Mouse (Mus musculus) hindbrain, embryonic 11.5 days (tissue): ENCODE results near the gene Poc1a. TPM values are rescaled to one million over a fixed set of nuclear protein-coding genes. Genes with fewer than 3 reads are reported as not detected.

Source experiments
- ATAC-seq: fragments of 200-750 bp; cut with Nextera tagmentation; 2 replicates; pipeline ENCODE4 v1.8.0; 2017; ENCODE audit warnings: mild to moderate bottlenecking, moderate TSS enrichment, moderate library complexity; ENCODE audit not compliant: low FRiP score
- DNase-seq: peaks from one replicate; pipeline ENCODE4 v3.0.0-alpha.2; 2015; ENCODE audit warnings: low spot score
- H3K27ac ChIP-seq: fragments of 300-500 bp; sonication (generic); 2 replicates; pipeline ENCODE4 v1.5.1; 2014; ENCODE audit warnings: mild to moderate bottlenecking, low read depth, low read length
- H3K27me3 ChIP-seq: fragments of 300-500 bp; sonication (generic); 2 replicates; pipeline ENCODE4 v1.6.1; 2014; ENCODE audit warnings: mild to moderate bottlenecking, low read length, moderate library complexity, mixed read lengths; ENCODE audit not compliant: control insufficient read depth, insufficient read depth
- H3K36me3 ChIP-seq: fragments of 300-500 bp; sonication (generic); 2 replicates; pipeline ENCODE4 v1.6.1; 2014; ENCODE audit warnings: mild to moderate bottlenecking, low read length, moderate library complexity, mixed read lengths; ENCODE audit not compliant: control insufficient read depth, insufficient read depth
- H3K4me1 ChIP-seq: fragments of 300-500 bp; sonication (generic); replicated peaks from 2 replicates; pipeline ENCODE4 v1.6.1; 2014; ENCODE audit warnings: low read length, mixed read lengths; ENCODE audit not compliant: control insufficient read depth, insufficient read depth
- H3K4me2 ChIP-seq: fragments of 300-500 bp; sonication (generic); replicated peaks from 2 replicates; pipeline ENCODE4 v1.6.1; 2014; ENCODE audit warnings: mild to moderate bottlenecking, low read depth, low read length
- H3K4me3 ChIP-seq: fragments of 300-500 bp; sonication (generic); 2 replicates; pipeline ENCODE4 v1.5.1; 2014; ENCODE audit warnings: low read depth, low read length
- H3K9ac ChIP-seq: fragments of 300-500 bp; sonication (generic); 2 replicates; pipeline ENCODE4 v1.6.1; 2014; ENCODE audit warnings: low read depth, low read length
- H3K9me3 ChIP-seq: fragments of 300-500 bp; sonication (generic); 2 replicates; pipeline ENCODE4 v1.6.1; 2016; ENCODE audit warnings: low read length; ENCODE audit not compliant: control insufficient read depth
- WGBS: fragments of 180-500 bp; shearing (Covaris S2); extraction: QIAGEN DNeasy Blood & Tissue Kit; methylation state at CpG from one replicate; pipeline ENCODE4 v1.1.7; 2014; 5-methylcytosine and 5-hydroxymethylcytosine counted together
- polyA plus RNA-seq: library from polyadenylated mRNA; unstranded; fragments of >200 nt; fragmentation: Nextera tagmentation; extraction: Ambion mirVana; gene quantifications from 2 replicates; pipeline ENCODE4 v1.2.1, GENCODE M21; 2014

The Poc1a gene
- polyA plus RNA-seq, 1 experiment from 2014 or later = 27.6 TPM

DNA sequence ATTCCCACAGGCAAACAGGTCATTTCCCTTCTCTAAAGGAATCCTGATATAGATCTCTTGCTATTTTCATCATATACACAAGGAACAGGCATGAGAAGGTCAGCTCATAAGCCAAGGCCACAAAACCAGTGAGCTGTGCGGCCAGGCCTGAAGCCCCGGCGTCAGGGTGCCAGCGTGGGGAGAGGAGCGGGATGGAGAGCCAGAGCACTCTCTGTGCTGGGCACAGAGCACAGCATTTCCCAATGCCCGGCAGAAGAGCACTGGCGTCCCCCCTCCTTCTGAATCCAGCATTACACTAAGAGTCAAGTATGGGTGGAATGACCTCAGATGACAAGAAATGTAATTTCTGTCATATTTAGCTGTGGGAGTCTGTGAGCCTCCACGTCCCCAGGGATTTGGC is 43.5 kb upstream of the Poc1a start:
- no peak overlapping the region for H3K4me3 ChIP-seq
- H3K36me3 ChIP-seq = peaks cover 12% of the 10 kb centered on the region
- H3K4me1 ChIP-seq = no peaks in the 10 kb centered on the region
- no peak overlapping the region for H3K4me2 ChIP-seq
- no peak overlapping the region for H3K27ac ChIP-seq
- no peak for ATAC-seq
- no peak for DNase-seq
- no peaks in the 10 kb centered on the region for H3K9me3 ChIP-seq
- WGBS = 85% methylated on average over 8 of the region's 8 CpGs
- no peak overlapping the region for H3K9ac ChIP-seq
- no peaks in the 10 kb centered on the region for H3K27me3 ChIP-seq

DNA sequence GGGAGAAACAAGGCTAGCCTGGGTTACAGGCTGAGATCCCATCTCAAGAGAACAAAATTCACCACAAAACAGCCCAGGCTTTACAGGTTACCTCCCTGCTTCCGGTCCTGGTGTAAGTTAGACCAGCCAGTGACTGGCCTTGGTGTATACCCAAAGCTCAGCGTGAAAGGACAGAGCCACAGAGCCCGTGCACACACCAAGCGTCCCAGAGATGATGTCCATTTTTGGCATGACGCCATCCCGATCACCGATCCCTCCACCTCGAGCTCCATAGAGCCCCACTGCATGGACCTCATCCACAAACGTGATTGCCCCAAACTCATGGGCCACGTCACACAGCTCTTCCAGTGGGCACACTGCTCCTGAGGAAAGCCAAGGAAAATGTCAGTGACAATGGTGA is 43.0 kb upstream of the Poc1a start:
- H3K36me3 ChIP-seq = peaks cover 12% of the 10 kb centered on the region
- ATAC-seq = no peak
- WGBS = 94% methylated on average over 10 of the region's 10 CpGs

DNA sequence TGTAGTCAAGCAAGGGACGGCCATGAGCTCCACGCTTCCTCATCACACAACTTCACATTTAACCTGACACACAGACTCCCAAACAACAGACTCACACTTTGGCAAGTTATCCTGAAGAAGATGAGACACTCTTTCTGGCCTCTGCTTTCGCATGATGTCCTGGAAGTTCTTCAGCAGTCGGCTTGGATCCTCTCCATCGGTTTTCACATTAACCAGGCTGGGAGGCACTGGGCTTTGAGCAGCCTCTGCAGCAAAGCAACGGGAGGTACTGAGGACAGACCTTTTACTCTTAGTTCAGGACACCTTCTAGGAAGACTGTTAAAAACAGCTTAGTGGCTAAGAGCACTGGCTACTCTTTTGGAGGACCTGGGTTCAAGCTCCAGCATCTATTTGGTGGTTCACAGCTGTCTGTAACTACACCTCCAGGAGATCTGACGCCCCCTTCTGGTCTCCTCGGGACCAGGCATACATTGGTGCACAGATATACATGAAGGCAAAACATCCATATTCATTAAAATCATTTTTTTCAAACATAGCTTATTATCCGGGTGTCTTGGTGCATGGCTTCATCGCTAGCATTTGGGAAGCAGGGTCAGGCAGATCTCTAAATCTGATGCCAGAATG is 39.2 kb upstream of the Poc1a start:
- no peak overlapping the region for H3K9ac ChIP-seq
- H3K4me3 ChIP-seq = no peak overlapping the region
- no peak for DNase-seq
- 92% methylated on average over 10 of the region's 10 CpGs for WGBS
- no peak overlapping the region for H3K27ac ChIP-seq
- peaks cover 8% of the 10 kb centered on the region; the same call in 1 of the 2 replicates for H3K36me3 ChIP-seq
- no peaks in the 10 kb centered on the region for H3K9me3 ChIP-seq
- H3K27me3 ChIP-seq = no peaks in the 10 kb centered on the region
- H3K4me2 ChIP-seq = no peak overlapping the region
- no peak for ATAC-seq
- H3K4me1 ChIP-seq = 0 out of 2 replicates have a peak, but pooled peaks cover 3% of the 10 kb centered on the region

More for the DNA sequence above, 43.0 kb upstream of the Poc1a start:
- Histone ChIP-seq H3K4me2 (no peak overlapping the region), H3K9me3 (no peaks in the 10 kb centered on the region), H3K9ac (no peak overlapping the region), H3K4me3 (no peak overlapping the region), H3K27ac (no peak overlapping the region), H3K4me1 (no peaks in the 10 kb centered on the region), H3K27me3 (no peaks in the 10 kb centered on the region)
- DNase-seq = no peak

DNA sequence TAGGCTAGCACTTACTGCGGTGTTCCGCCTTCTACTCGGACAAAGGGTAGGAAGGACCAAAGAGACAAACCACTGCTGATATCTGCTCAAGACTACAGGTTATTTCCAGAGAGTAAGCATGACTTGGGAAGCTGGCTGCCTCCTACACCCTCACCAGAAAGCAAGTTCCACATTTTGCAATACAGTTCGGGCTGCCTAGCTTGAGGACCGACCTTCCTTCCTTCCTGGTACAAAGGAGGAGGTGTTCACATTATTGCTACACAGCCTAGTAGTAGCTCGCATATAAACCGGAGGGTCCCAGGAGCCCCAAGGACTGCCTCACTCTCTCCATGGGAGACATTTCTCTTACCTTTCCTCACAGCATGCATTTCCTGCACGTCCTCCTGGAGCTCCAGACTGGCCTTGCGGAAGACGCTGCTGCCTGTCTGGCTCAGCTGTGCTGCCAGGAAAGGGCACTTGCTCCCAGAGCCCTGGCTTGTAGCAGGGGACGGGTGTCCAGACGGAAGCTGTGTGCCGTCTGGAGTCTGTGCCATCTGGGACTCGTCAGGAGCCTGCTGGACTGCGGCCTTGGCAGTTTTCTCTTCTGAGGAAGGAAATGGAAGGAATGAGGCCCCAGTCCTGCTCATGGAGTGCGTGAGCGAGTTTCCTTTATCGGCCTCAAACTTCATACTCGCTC is 37.9 kb upstream of the Poc1a start:
- Histone ChIP-seq H3K36me3 (peaks cover 4% of the 10 kb centered on the region; the same call in 1 of the 2 replicates), H3K4me1 (peaks cover 4% of the 10 kb centered on the region; the same call in 1 of the 2 replicates), H3K4me2 (no peak overlapping the region), H3K9me3 (no peaks in the 10 kb centered on the region), H3K9ac (no peak overlapping the region), H3K27me3 (no peaks in the 10 kb centered on the region), H3K27ac (no peak overlapping the region), H3K4me3 (no peak overlapping the region)
- ATAC-seq = no peak
- no peak for DNase-seq
- 76% methylated on average over 19 of the region's 19 CpGs for WGBS

DNA sequence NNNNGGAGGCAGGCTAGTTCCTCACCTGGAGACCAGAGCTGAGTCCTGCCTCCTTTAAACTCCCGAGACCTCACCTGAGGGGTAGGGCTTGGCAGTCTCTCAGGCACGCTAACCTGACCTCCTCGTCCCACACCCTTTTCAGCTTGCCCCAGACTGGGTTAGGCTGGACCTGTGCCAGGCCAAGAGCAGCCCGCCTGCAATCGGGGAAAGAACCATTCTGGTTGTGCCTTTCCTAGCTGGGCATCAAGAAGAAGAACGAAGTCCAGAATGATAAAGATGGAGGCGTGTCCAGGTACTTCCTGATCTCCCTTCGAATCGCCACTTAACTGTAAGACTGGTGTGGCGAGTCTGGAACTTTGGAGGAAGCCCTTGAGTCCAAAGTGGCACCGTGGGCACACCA is 31.3 kb upstream of the Poc1a start:
- Histone ChIP-seq H3K9me3 (no peaks in the 10 kb centered on the region), H3K4me1 (peaks cover 6% of the 10 kb centered on the region), H3K4me3 (no peak overlapping the region), H3K4me2 (no peak overlapping the region), H3K36me3 (no peaks in the 10 kb centered on the region), H3K27ac (no peak overlapping the region), H3K27me3 (no peaks in the 10 kb centered on the region), H3K9ac (no peak overlapping the region)
- 94% methylated on average over 11 of the region's 11 CpGs for WGBS
- DNase-seq (no peak), ATAC-seq (no peak)

DNA sequence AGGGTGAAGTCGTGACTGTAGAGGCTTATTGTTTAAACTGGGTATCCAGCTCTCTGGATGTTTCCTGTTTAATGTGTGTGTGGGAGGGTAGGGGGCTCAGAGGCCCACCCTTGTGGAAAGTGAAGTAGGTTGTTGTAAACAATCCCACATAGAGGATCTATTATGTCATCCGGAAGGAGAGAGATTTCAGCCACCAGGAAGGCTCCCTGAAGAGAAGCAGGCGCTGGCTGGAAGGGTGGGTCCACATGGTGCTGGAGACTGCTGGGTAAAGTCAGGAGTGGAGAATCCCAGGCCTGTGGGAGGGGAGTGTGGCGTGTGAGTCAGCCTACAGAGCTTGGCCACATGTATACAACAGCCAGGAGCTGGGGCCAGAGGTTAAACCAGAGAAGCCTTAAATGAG is 30.6 kb upstream of the Poc1a start:
- DNase-seq (no peak), ATAC-seq (no peak)
- no peak overlapping the region for H3K4me3 ChIP-seq
- WGBS = 57% methylated on average over 4 of the region's 4 CpGs
- no peak overlapping the region for H3K27ac ChIP-seq
- H3K27me3 ChIP-seq = no peaks in the 10 kb centered on the region
- no peaks in the 10 kb centered on the region for H3K9me3 ChIP-seq
- no peak overlapping the region for H3K4me2 ChIP-seq
- no peaks in the 10 kb centered on the region for H3K36me3 ChIP-seq
- H3K9ac ChIP-seq = no peak overlapping the region
- H3K4me1 ChIP-seq = peaks cover 6% of the 10 kb centered on the region

DNA sequence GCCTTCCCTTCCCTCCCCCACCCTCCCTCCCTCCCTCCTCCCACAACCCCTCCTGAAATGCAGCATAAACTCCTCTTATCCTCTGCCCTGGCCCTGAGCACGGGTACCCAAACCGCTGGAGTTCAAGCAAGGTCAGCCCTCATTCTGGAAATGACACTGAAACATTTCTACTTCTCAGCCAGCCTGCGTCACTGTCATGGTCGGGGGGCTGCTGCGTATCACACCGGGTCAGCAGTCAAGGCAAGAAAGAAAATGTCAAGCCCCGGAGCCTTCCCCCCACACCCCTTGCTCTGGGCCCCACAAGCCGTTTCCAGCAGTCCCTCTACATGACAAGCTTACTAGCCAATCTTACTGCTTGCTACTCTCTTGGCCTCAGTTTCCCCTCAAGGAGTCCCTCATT is 29.8 kb upstream of the Poc1a start:
- DNase-seq = no peak
- Histone ChIP-seq H3K4me2 (no peak overlapping the region), H3K27me3 (no peaks in the 10 kb centered on the region), H3K9me3 (no peaks in the 10 kb centered on the region), H3K4me3 (no peak overlapping the region), H3K36me3 (no peaks in the 10 kb centered on the region), H3K4me1 (peaks cover 6% of the 10 kb centered on the region), H3K27ac (no peak overlapping the region), H3K9ac (no peak overlapping the region)
- 67% methylated on average over 8 of the region's 8 CpGs for WGBS
- no peak for ATAC-seq

DNA sequence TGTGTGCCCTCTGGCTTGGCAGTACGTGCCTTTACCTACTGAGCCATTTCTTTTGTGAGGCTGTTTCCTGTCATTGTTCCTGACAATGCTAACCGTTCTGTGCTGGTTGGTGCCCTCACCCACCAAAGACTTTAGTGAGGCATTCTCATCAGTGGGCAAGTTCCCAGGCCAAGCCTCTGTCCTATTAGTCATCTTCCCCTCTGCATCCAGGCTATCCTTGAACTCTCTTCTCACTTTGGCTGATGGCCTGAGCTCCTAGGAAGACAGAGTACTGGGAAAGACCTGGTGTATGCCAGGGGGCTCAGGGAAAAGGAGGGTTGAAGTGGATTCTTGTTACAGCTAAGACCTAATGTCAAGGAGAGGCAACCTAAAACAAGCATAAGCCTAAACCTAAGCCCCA is 26.9 kb upstream of the Poc1a start:
- Histone ChIP-seq H3K4me2 (no peak overlapping the region), H3K27me3 (no peaks in the 10 kb centered on the region), H3K9ac (no peak overlapping the region), H3K9me3 (no peaks in the 10 kb centered on the region), H3K27ac (no peak overlapping the region), H3K36me3 (no peaks in the 10 kb centered on the region), H3K4me3 (no peak overlapping the region), H3K4me1 (no peaks in the 10 kb centered on the region; the same call in 1 of the 2 replicates)
- ATAC-seq = no peak
- 65% methylated on average over 2 of the region's 2 CpGs for WGBS
- no peak for DNase-seq

DNA sequence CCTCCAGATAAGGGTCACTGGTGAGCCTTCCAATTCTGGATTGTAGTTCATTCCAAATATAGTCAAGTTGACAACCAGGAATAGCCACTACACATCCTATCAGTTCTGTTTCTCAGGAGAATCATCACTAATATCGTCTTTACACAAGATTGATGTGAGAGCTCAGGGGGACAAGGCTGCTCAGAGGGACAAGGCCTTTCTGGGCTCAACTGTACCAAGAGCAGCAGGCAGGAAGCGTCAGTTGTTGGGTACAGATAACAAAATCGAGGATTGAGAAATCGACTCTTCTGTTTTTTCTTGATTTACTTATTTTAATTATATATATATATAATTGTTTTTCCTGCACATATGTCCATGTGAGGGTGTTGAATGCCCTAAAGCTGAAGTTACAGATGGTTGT is 22.4 kb upstream of the Poc1a start:
- no peak for DNase-seq
- Histone ChIP-seq H3K4me3 (no peak overlapping the region), H3K36me3 (no peaks in the 10 kb centered on the region), H3K27me3 (no peaks in the 10 kb centered on the region), H3K9ac (no peak overlapping the region), H3K9me3 (no peaks in the 10 kb centered on the region), H3K4me1 (no peaks in the 10 kb centered on the region), H3K4me2 (no peak overlapping the region), H3K27ac (no peak overlapping the region)
- ATAC-seq = no peak
- WGBS = 93% methylated on average over 4 of the region's 4 CpGs
